10 mouse cellular contexts compared by ENCODE assay signal in the genomic region with DNA sequence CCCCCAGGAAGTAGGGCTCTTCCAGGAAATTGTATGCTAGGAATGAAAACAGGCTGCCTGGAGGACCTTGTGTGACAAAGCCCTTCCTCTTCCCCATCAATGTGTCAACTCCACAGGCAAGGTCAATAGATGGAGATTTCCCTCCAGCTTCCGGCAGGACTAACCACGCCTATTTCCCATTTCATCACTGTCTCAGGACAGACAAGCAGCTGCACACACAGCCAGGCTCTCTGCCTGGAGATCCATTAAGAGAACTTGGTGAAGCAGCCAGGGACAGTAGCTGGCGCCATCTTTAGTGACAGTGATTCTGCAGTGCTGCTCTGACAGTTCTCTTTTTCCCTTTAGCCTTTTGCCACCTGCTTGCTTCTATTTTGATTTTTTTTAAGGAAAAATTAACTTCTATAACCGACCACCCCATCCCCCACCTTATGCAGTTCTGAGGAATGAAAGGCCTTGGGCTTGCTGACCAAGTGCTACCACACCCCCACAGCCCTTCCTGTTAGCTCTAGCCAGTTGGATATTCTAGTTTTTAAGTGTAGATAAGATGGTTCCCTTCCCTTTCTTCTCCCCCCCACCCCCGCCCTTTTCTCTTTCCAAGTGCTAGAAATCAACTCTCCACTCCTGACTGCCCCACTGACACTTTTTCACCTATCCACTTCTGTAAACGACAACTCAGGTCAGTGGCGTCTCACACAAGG. TPM values are rescaled to one million over a fixed set of nuclear protein-coding genes. Genes with fewer than 3 reads are reported as not detected.
DNase-seq lines count a peak whose midpoint lies in the region; ATAC-seq and TF ChIP-seq lines count a peak whose summit lies in the region.
"Had no signal": no experiment of that assay in that cellular context is flagged by ENCODE, and none has a peak within 500 bp of the region (broad histone marks: within the 10 kb centered on the region; RNA-seq: fewer than 3 reads in every experiment).

No protein-coding gene starts in this region.

- TF ChIP-seq EP300 in heart, adult 2 months (IDR thresholded peaks at IDR 0.05; ENCODE audit: insufficient read depth, low read depth, low read length): 0 out of 2 replicates have a peak, but pooled peaks have one; percentile 11

- no peak overlapping the region for H3K4me3 ChIP-seq in layer of hippocampus, adult 2 months
- no peak overlapping the region; the same call in 1 of the 2 replicates for H3K4me3 ChIP-seq in heart, adult 2 months
- no peak overlapping the region for H3K4me3 ChIP-seq in hindbrain, embryonic 13.5 days
- H3K4me3 ChIP-seq: embryonic facial prominence, embryonic 12.5 days had no signal

- WGBS in heart, adult 2 months: 28% methylated on average over 7 of the region's 7 CpGs
- 85% methylated on average over 7 of the region's 7 CpGs for WGBS in hindbrain, embryonic 13.5 days

- H3K79me2 ChIP-seq in heart, adult 2 months (replicated peaks; ENCODE audit: control insufficient read depth, insufficient read depth, low read length): no peaks in the 10 kb centered on the region

- H3K9ac ChIP-seq in heart, adult 2 months (ENCODE audit: low read depth, low read length): no peak overlapping the region
- H3K9ac ChIP-seq in hindbrain, embryonic 13.5 days: no peak overlapping the region
- H3K9ac ChIP-seq: embryonic facial prominence, embryonic 12.5 days had no signal

- peak; percentile 56 for TF ChIP-seq POLR2A in heart, adult 2 months (IDR thresholded peaks at IDR 0.05; ENCODE audit: insufficient read depth, low read depth, low read length)

- H3K27me3 ChIP-seq in heart, adult 2 months (ENCODE audit: control insufficient read depth, insufficient read depth, low read length): no peaks in the 10 kb centered on the region
- no peaks in the 10 kb centered on the region for H3K27me3 ChIP-seq in hindbrain, embryonic 13.5 days
- H3K27me3 ChIP-seq: embryonic facial prominence, embryonic 12.5 days; Patski had no signal

- H3K9me3 ChIP-seq in hindbrain, embryonic 13.5 days: peaks cover 16% of the 10 kb centered on the region; the same call in 1 of the 2 replicates
- H3K9me3 ChIP-seq: embryonic facial prominence, embryonic 12.5 days had no signal

- ATAC-seq in hindbrain, embryonic 13.5 days (ENCODE audit: low FRiP score): no peak
- ATAC-seq: Patski had no signal

- intact Hi-C loops in heart, adult 2 months (cut with DNase I): no loop called here

- no peak overlapping the region for H3K4me2 ChIP-seq in hindbrain, embryonic 13.5 days

- no peak for DNase-seq in layer of hippocampus, adult 2 months (ENCODE audit: low spot score in 2 of 2)
- no peak for DNase-seq in layer of hippocampus, adult 11-12 months (ENCODE audit: low spot score)
- peak in 1 of 2 experiments; percentile 41 for DNase-seq in heart, adult 2 months
- DNase-seq in kidney, postnatal 14 days: peak; percentile 48
- peak; percentile 49 for DNase-seq in mesoderm, embryonic 11.5 days (ENCODE audit: low read depth, low spot score)
- no peak for DNase-seq in gastrocnemius, postnatal 4 days (ENCODE audit: low spot score in 2 of 2)
- no peak for DNase-seq in ovary, adult 18-20 months (ENCODE audit: low spot score)

- peaks cover 2% of the 10 kb centered on the region; the same call in 1 of the 2 replicates for H3K36me3 ChIP-seq in heart, adult 2 months (ENCODE audit: control insufficient read depth, insufficient read depth, low read length)
- H3K36me3 ChIP-seq in hindbrain, embryonic 13.5 days: peaks cover 27% of the 10 kb centered on the region

- H3K4me1 ChIP-seq in heart, adult 2 months (ENCODE audit: control insufficient read depth, insufficient read depth, low read length): peaks cover 6% of the 10 kb centered on the region
- no peaks in the 10 kb centered on the region for H3K4me1 ChIP-seq in hindbrain, embryonic 13.5 days (replicated peaks)

- no peak for TF ChIP-seq CTCF in layer of hippocampus, adult 2 months (conservative IDR thresholded peaks at IDR 0.05)
- TF ChIP-seq CTCF in heart, adult 2 months (IDR thresholded peaks at IDR 0.05): no peak

- peak overlapping the region; percentile 89 for H3K27ac ChIP-seq in layer of hippocampus, adult 2 months
- peak overlapping the region; percentile 74 for H3K27ac ChIP-seq in heart, adult 2 months
- no peak overlapping the region for H3K27ac ChIP-seq in hindbrain, embryonic 13.5 days

RNA-seq across cellular contexts. Expression of a gene that starts 21.8 kb away (rescaled TPM):
- total RNA-seq in layer of hippocampus, adult 2 months (2021): 10 to 100 TPM; 90.4 to 92.5 TPM
- 100 to 1,000 TPM; 140 to 158 TPM for total RNA-seq in heart, adult 2 months (2021)
- polyA plus RNA-seq in heart, adult 2 months (2012; rRNA removed): 78.3 and 124 TPM in 2 replicates
- 100 to 1,000 TPM; 150 to 154 TPM for total RNA-seq in gastrocnemius, postnatal 4 days (2021)
- 174 and 178 TPM in 2 replicates for polyA plus RNA-seq in hindbrain, embryonic 13.5 days (2015; fragmentation: Nextera tagmentation; extraction: Ambion mirVana)

RNA-seq across cellular contexts. Expression of a gene that starts 22.0 kb away (rescaled TPM):
- total RNA-seq in layer of hippocampus, adult 2 months (2021): 10 to 100 TPM; 15.7 to 17.8 TPM
- 10 to 100 TPM; 13.3 to 17.6 TPM for total RNA-seq in heart, adult 2 months (2021)
- 5.5 and 9.9 TPM in 2 replicates for polyA plus RNA-seq in heart, adult 2 months (2012; rRNA removed)
- total RNA-seq in gastrocnemius, postnatal 4 days (2021): 10 to 100 TPM; 35.6 to 39.2 TPM
- polyA plus RNA-seq in hindbrain, embryonic 13.5 days (2015; fragmentation: Nextera tagmentation; extraction: Ambion mirVana): 12.1 and 13.0 TPM in 2 replicates

RNA-seq across cellular contexts. Expression of a gene that starts 24.0 kb away (rescaled TPM):
- total RNA-seq in layer of hippocampus, adult 2 months (2021): 10 to 100 TPM; 27.9 to 28.9 TPM
- 10 to 100 TPM; 12.7 to 16.2 TPM for total RNA-seq in heart, adult 2 months (2021)
- polyA plus RNA-seq in heart, adult 2 months (2012; rRNA removed): 19.9 and 31.8 TPM in 2 replicates
- total RNA-seq in gastrocnemius, postnatal 4 days (2021): 10 to 100 TPM; 12.4 to 16.0 TPM
- polyA plus RNA-seq in hindbrain, embryonic 13.5 days (2015; fragmentation: Nextera tagmentation; extraction: Ambion mirVana): 19.6 and 21.3 TPM in 2 replicates

RNA-seq across cellular contexts. Expression of a gene that starts 45.2 kb away (rescaled TPM):
- total RNA-seq in layer of hippocampus, adult 2 months (2021): 100 to 1,000 TPM; 104 to 111 TPM
- 10 to 100 TPM; 51.5 to 56.2 TPM for total RNA-seq in heart, adult 2 months (2021)
- 16.3 and 37.5 TPM in 2 replicates for polyA plus RNA-seq in heart, adult 2 months (2012; rRNA removed)
- total RNA-seq in gastrocnemius, postnatal 4 days (2021): 10 to 100 TPM; 84.2 to 86.6 TPM
- polyA plus RNA-seq in hindbrain, embryonic 13.5 days (2015; fragmentation: Nextera tagmentation; extraction: Ambion mirVana): 80.3 and 80.9 TPM in 2 replicates

Comparison
In these comparisons a context has a peak if more than half of its experiments do, and no peak if none do; other contexts are left out.
1. DNase-seq: peak in kidney, postnatal 14 days (single experiment) and mesoderm, embryonic 11.5 days (single experiment); none in layer of hippocampus, adult 2 months (0 of 2), layer of hippocampus, adult 11-12 months (single experiment), gastrocnemius, postnatal 4 days (0 of 2) and ovary, adult 18-20 months (single experiment).